Mouse (Mus musculus) hindbrain, embryonic 15.5 days (tissue): ENCODE measurements around the gene Gpc6. TPM values are rescaled to one million over a fixed set of nuclear protein-coding genes. Genes with fewer than 3 reads are reported as not detected.

ENCODE experiments used
- ATAC-seq: fragments of 200-750 bp; cut with Nextera tagmentation; 2 replicates; pipeline ENCODE4 v1.8.0; 2017; ENCODE audit warnings: low read depth, moderate number of reproducible peaks, moderate TSS enrichment; ENCODE audit not compliant: low FRiP score
- H3K27ac ChIP-seq: fragments of 300-500 bp; sonication (generic); replicated peaks from 2 replicates; pipeline ENCODE4 v1.5.1; 2015; ENCODE audit warnings: mild to moderate bottlenecking, inconsistent platforms
- H3K27me3 ChIP-seq: fragments of 300-500 bp; sonication (generic); 2 replicates; pipeline ENCODE4 v1.6.1; 2015; ENCODE audit warnings: control low read depth, inconsistent platforms
- H3K36me3 ChIP-seq: fragments of 300-500 bp; sonication (generic); 2 replicates; pipeline ENCODE4 v1.6.1; 2015; ENCODE audit warnings: control low read depth, inconsistent platforms
- H3K4me1 ChIP-seq: fragments of 300-500 bp; sonication (generic); replicated peaks from 2 replicates; pipeline ENCODE4 v1.6.1; 2015; ENCODE audit warnings: control low read depth, inconsistent platforms
- H3K4me2 ChIP-seq: fragments of 300-500 bp; sonication (generic); 2 replicates; pipeline ENCODE4 v1.6.1; 2015; ENCODE audit warnings: moderate library complexity, mild to moderate bottlenecking, inconsistent platforms
- H3K4me3 ChIP-seq: fragments of 300-500 bp; sonication (generic); 2 replicates; pipeline ENCODE4 v1.5.1; 2015; ENCODE audit warnings: mild to moderate bottlenecking, inconsistent platforms
- H3K9ac ChIP-seq: fragments of 300-500 bp; sonication (generic); 2 replicates; pipeline ENCODE4 v1.6.1; 2015; ENCODE audit warnings: inconsistent platforms
- H3K9me3 ChIP-seq: fragments of 300-500 bp; sonication (generic); 2 replicates; pipeline ENCODE4 v1.6.1; 2016; ENCODE audit warnings: control low read depth, inconsistent platforms
- WGBS: fragments of 180-500 bp; shearing (Covaris S2); methylation state at CpG from one replicate; pipeline ENCODE4 v1.1.7; 2015; 5-methylcytosine and 5-hydroxymethylcytosine counted together
- microRNA-seq: library from miRNA; unstranded; fragments of <30 nt; microRNA quantifications from one replicate; pipeline ENCODE4, GENCODE M21; 2016
- polyA plus RNA-seq: library from polyadenylated mRNA; unstranded; fragments of >200 nt; fragmentation: Nextera tagmentation; extraction: Ambion mirVana; gene quantifications from 2 replicates; pipeline ENCODE4 v1.2.1, GENCODE M21; 2015

Gpc6 gene
- polyA plus RNA-seq, 1 experiment from 2014 or later: 19.6 TPM

- H3K4me2 ChIP-seq: no peak overlapping the region
- no peaks in the 10 kb centered on the region for H3K9me3 ChIP-seq
- H3K27ac ChIP-seq: no peak overlapping the region
- H3K9ac ChIP-seq: no peak overlapping the region
- H3K4me3 ChIP-seq: no peak overlapping the region
- no peaks in the 10 kb centered on the region for H3K4me1 ChIP-seq
- no peaks in the 10 kb centered on the region for H3K36me3 ChIP-seq
- no peak for ATAC-seq
- 84% methylated on average over 9 of the region's 9 CpGs for whole genome bisulfite sequencing
- H3K27me3 ChIP-seq: no peaks in the 10 kb centered on the region
Measured at GRCm38 (mm10) chr14:118009541-118009940, 1084.4 kb downstream of the Gpc6 start.

- Histone ChIP-seq H3K4me1 (no peaks in the 10 kb centered on the region), H3K36me3 (no peaks in the 10 kb centered on the region), H3K4me2 (no peak overlapping the region), H3K9me3 (no peaks in the 10 kb centered on the region), H3K27ac (no peak overlapping the region), H3K9ac (no peak overlapping the region), H3K27me3 (no peaks in the 10 kb centered on the region), H3K4me3 (no peak overlapping the region)
- 67% methylated on average over 8 of the region's 8 CpGs for WGBS
- no peak for ATAC-seq
Measured at GRCm38 (mm10) chr14:118013237-118013636, 1088.1 kb downstream of the Gpc6 start.

GRCm38 (mm10) chr14:118019314-118019713 is 1094.2 kb downstream of the Gpc6 start:
- H3K27ac ChIP-seq: no peak overlapping the region
- no peaks in the 10 kb centered on the region for H3K36me3 ChIP-seq
- no peaks in the 10 kb centered on the region for H3K9me3 ChIP-seq
- H3K4me2 ChIP-seq: no peak overlapping the region
- 0 out of 2 replicates have a peak, but pooled peaks cover 4% of the 10 kb centered on the region for H3K4me1 ChIP-seq
- 83% methylated on average over 5 of the region's 5 CpGs for WGBS
- no peak for ATAC-seq
- no peaks in the 10 kb centered on the region for H3K27me3 ChIP-seq
- no peak overlapping the region for H3K4me3 ChIP-seq
- no peak overlapping the region for H3K9ac ChIP-seq

- H3K27me3 ChIP-seq: no peaks in the 10 kb centered on the region
- no peak overlapping the region for H3K4me3 ChIP-seq
- 0 out of 2 replicates have a peak overlapping the region, but pooled peaks have one; percentile 16 for H3K4me2 ChIP-seq
- H3K9me3 ChIP-seq: no peaks in the 10 kb centered on the region
- H3K9ac ChIP-seq: no peak overlapping the region
- no peak for ATAC-seq
- no peak overlapping the region for H3K27ac ChIP-seq
- H3K4me1 ChIP-seq: 0 out of 2 replicates have a peak, but pooled peaks cover 4% of the 10 kb centered on the region
- WGBS: 35% methylated on average over 10 of the region's 10 CpGs
- no peaks in the 10 kb centered on the region for H3K36me3 ChIP-seq
Measured at GRCm38 (mm10) chr14:118021867-118022543, 1096.9 kb downstream of the Gpc6 start.

Small RNA genes lying within 50 kb of the gene (microRNA-seq; reads per million reads assigned to microRNA genes)
- gene Mir6239: not detected
